ENCODE assay signal across 19 mouse cellular contexts in genomic region chr4:17348026-17348425, GRCm38 (mm10).
"Had no signal": no experiment of that assay in that cellular context is flagged by ENCODE, and none has a peak within 500 bp of the region (broad histone marks: within the 10 kb centered on the region; RNA-seq: fewer than 3 reads in every experiment).

No protein-coding gene starts in this region.

- DNase-seq: lung, adult 18-20 months; lung, embryonic 14.5 days; lung, postnatal 10 days; retina, postnatal 1 day; right cerebral cortex, adult 18-20 months; right cerebral cortex, postnatal 25 days; right cerebral cortex, postnatal 4 days; spleen, adult 18-20 months; thymus, adult 2 months; thymus, postnatal 25 days; thymus, postnatal 4 days had no signal

- H3K27me3 ChIP-seq: liver, embryonic 12.5 days; midbrain, embryonic 12.5 days; neural tube, embryonic 13.5 days; neural tube, embryonic 15.5 days had no signal

- H3K4me3 ChIP-seq: liver, embryonic 12.5 days; midbrain, embryonic 10.5 days; midbrain, embryonic 12.5 days; myocyte; neural tube, embryonic 13.5 days; neural tube, embryonic 15.5 days had no signal

- H3K4me2 ChIP-seq: liver, embryonic 12.5 days; lung, embryonic 14.5 days; midbrain, embryonic 12.5 days; neural tube, embryonic 13.5 days; neural tube, embryonic 15.5 days had no signal

- H3K9ac ChIP-seq: liver, embryonic 12.5 days; liver, embryonic 14.5 days; lung, embryonic 14.5 days; midbrain, embryonic 12.5 days; neural tube, embryonic 13.5 days; neural tube, embryonic 15.5 days had no signal

- H3K4me1 ChIP-seq: liver, embryonic 12.5 days; midbrain, embryonic 10.5 days; midbrain, embryonic 12.5 days; neural tube, embryonic 13.5 days; neural tube, embryonic 15.5 days had no signal

- H3K36me3 ChIP-seq: liver, embryonic 12.5 days; midbrain, embryonic 10.5 days; midbrain, embryonic 12.5 days; neural tube, embryonic 13.5 days; neural tube, embryonic 15.5 days had no signal

- H3K27ac ChIP-seq: liver, embryonic 12.5 days; liver, embryonic 14.5 days; macrophage; midbrain, embryonic 10.5 days; midbrain, embryonic 12.5 days; neural tube, embryonic 13.5 days; neural tube, embryonic 15.5 days had no signal

- ATAC-seq: liver, embryonic 12.5 days had no signal

- H3K9me3 ChIP-seq: liver, embryonic 12.5 days; midbrain, embryonic 10.5 days; midbrain, embryonic 12.5 days; neural tube, embryonic 13.5 days; neural tube, embryonic 15.5 days had no signal
